Mouse (Mus musculus): Measurements from ENCODE around the gene Cbarp. TPM values are rescaled to one million over a fixed set of nuclear protein-coding genes. Genes with fewer than 3 reads are reported as not detected.
A peak's percentile ranks its signal among the peaks of the same experiment; 100 is the strongest.

The Cbarp gene
- polyA plus RNA-seq, 2 experiments: 1.1 to 1.8 TPM

DNA sequence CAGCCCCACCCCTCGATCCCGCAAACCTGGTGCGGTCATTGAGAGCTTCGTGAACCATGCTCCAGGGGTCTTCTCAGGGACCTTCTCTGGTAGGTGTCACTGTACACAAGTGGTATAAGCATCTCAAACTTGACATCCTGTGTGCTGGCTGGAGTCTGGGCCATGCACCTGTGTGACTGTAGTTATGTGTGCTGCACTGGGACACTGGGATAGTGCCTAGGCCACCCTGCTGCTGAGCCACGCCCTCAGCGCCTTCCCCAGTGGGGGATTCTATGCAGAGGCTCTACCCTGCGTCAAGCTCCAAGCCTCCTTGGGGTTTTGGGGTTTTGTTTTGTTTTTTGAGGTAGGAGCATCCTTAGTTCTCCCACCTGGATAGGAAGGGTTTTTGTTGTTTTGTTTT is 13.7 kb upstream of the Cbarp start:
- Histone ChIP-seq H3K27me3 (ENCODE audit: control insufficient read depth, insufficient read depth, low read length) (no peaks in the 10 kb centered on the region), H3K4me2 (ENCODE audit: low read depth) (no peak overlapping the region), H3K4me1 (replicated peaks; ENCODE audit: control insufficient read depth in 2 of 2, insufficient read depth in 2 of 2, low read length in 1 of 2) (peaks cover 12 to 14% of the 10 kb centered on the region in 2 experiments), H3K27ac (no peak overlapping the region), H3K36me3 (replicated peaks; ENCODE audit: control insufficient read depth, insufficient read depth, low read depth) (peaks cover 54% of the 10 kb centered on the region), H3K9ac (replicated peaks) (no peak overlapping the region), H3K9me3 (ENCODE audit: control insufficient read depth, low read length) (no peaks in the 10 kb centered on the region), H3K4me3 (ENCODE audit: insufficient read depth in 1 of 2, low read depth in 2 of 2, low read length in 2 of 2) (no peak overlapping the region)
- ATAC-seq (ENCODE audit: insufficient read depth): no peak
- no peak for DNase-seq (ENCODE audit: low read depth in 3 of 3, low spot score in 3 of 3)
- TF ChIP-seq EP300 (IDR thresholded peaks at IDR 0.05; ENCODE audit: low read depth) (no peak), CTCF (IDR thresholded peaks at IDR 0.05; ENCODE audit: low read depth) (no peak)
- 76% methylated on average over 7 of the region's 7 CpGs for WGBS (ENCODE audit: insufficient replicate concordance)

DNA sequence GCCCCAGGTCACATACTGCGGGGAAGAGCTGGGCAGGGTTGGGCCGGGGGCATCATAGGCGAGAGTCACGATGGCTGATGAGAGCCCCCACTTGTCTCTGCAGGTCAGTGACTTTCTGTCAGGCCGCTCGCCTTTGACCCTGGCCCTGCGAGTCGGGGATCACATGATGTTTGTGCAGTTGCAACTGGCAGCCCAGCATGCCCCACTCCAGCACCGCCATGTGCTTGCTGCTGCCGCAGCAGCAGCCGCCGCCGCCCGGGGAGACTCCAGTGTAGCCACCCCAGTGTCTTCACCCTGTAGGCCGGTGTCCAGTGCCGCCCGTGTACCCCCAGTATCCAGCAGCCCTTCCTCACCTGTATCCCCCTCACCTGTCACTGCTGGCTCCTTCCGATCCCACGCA is 13.1 kb upstream of the Cbarp start:
- no peaks in the 10 kb centered on the region for H3K27me3 ChIP-seq (ENCODE audit: control insufficient read depth, insufficient read depth, low read length)
- H3K4me2 ChIP-seq (ENCODE audit: low read depth): peak overlapping the region; percentile 99
- H3K9ac ChIP-seq (replicated peaks): no peak overlapping the region
- H3K27ac ChIP-seq: no peak overlapping the region
- TF ChIP-seq EP300 (IDR thresholded peaks at IDR 0.05; ENCODE audit: low read depth) (no peak), CTCF (IDR thresholded peaks at IDR 0.05; ENCODE audit: low read depth) (no peak)
- no peaks in the 10 kb centered on the region for H3K9me3 ChIP-seq (ENCODE audit: control insufficient read depth, low read length)
- peaks cover 54% of the 10 kb centered on the region for H3K36me3 ChIP-seq (replicated peaks; ENCODE audit: control insufficient read depth, insufficient read depth, low read depth)
- H3K4me1 ChIP-seq (replicated peaks; ENCODE audit: control insufficient read depth in 2 of 2, insufficient read depth in 2 of 2, low read length in 1 of 2): peaks cover 6 to 7% of the 10 kb centered on the region in 2 experiments
- 89% methylated on average over 19 of the region's 19 CpGs for WGBS (ENCODE audit: insufficient replicate concordance)
- no peak for ATAC-seq (ENCODE audit: insufficient read depth)
- no peak for DNase-seq (ENCODE audit: low read depth in 3 of 3, low spot score in 3 of 3)
- H3K4me3 ChIP-seq (ENCODE audit: insufficient read depth in 1 of 2, low read depth in 2 of 2, low read length in 2 of 2): no peak overlapping the region

DNA sequence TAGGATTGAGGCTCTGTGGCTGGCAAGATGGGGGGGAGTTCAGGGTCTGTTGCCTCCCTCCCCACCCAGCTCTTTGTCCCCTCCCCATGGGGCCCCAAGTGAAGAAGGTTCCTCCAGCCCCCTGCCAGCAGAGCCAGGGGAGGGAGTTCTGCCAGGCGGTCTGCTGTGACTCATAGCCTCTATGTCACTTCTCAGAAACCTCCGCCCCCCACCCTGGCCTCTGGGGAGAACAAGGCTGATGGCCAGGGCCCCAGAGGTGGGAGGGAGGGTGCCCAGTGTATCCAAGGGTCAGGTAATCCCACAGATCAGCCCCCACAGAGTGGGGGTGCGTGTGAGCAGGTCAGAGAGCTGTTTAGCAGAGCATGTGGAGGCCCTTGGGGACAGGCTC is 12.2 kb upstream of the Cbarp start:
- Histone ChIP-seq H3K4me1 (replicated peaks; ENCODE audit: control insufficient read depth in 2 of 2, insufficient read depth in 2 of 2, low read length in 1 of 2) (peaks cover 4 to 7% of the 10 kb centered on the region in 2 experiments), H3K9me3 (ENCODE audit: control insufficient read depth, low read length) (no peaks in the 10 kb centered on the region), H3K36me3 (replicated peaks; ENCODE audit: control insufficient read depth, insufficient read depth, low read depth) (peaks cover 54% of the 10 kb centered on the region), H3K4me3 (ENCODE audit: insufficient read depth in 1 of 2, low read depth in 2 of 2, low read length in 2 of 2) (no peak overlapping the region), H3K27me3 (ENCODE audit: control insufficient read depth, insufficient read depth, low read length) (no peaks in the 10 kb centered on the region), H3K27ac (no peak overlapping the region; the same call in 1 of the 2 replicates), H3K4me2 (ENCODE audit: low read depth) (peak overlapping the region; percentile 99), H3K9ac (replicated peaks) (no peak overlapping the region)
- ATAC-seq (ENCODE audit: insufficient read depth) (no peak), DNase-seq (ENCODE audit: low read depth in 3 of 3, low spot score in 3 of 3) (no peak)
- TF ChIP-seq CTCF (IDR thresholded peaks at IDR 0.05; ENCODE audit: low read depth) (no peak), EP300 (IDR thresholded peaks at IDR 0.05; ENCODE audit: low read depth) (no peak)
- 51% methylated on average over 3 of the region's 3 CpGs for WGBS (ENCODE audit: insufficient replicate concordance)

DNA sequence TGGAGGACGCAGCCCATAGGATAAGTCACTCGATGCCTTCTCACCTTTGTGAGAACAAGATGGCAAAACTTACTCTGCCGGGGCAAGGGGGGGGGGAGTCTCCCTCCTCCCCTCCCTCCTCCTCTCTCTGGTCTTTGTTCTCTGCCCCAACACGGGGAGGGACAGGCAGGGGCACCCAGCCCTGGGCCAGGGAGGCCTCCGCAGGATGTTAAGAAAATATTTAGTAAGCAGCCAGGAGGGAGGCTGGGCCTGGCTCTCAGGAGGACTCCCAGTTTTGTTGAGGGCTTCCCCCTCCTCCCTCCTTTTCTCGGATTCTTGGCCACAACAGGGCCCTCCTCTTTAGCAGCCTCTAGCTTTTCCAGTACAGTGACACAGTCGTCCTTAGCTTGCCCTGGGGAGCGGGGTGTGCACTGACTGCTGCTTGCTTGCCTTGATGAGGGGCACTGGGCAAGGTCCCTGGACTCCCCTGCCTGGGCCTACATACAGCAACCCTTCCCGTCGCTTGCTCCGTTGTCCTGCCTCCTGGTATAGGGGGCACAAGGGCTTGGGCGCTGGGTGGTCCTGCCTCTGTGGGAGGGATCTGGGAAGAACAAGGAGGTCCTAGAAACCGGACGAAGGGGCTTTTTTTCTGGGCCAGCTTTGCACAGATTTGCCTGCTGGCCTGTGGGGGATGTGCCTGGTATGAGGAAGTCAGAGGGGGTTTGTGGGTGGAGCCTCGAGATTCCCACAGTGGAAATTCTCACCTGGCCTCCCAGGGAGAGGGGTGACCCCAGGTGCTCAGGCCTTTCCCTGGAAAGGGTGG is 11.6 kb upstream of the Cbarp start:
- DNase-seq (ENCODE audit: low read depth in 3 of 3, low spot score in 3 of 3): no peak
- peak overlapping the region; percentile 39 for H3K9ac ChIP-seq (replicated peaks)
- no peak for ATAC-seq (ENCODE audit: insufficient read depth)
- H3K4me3 ChIP-seq (ENCODE audit: insufficient read depth in 1 of 2, low read depth in 2 of 2, low read length in 2 of 2): peak overlapping the region; percentile 72 to 90
- TF ChIP-seq EP300 (IDR thresholded peaks at IDR 0.05; ENCODE audit: low read depth) (no peak), CTCF (IDR thresholded peaks at IDR 0.05; ENCODE audit: low read depth) (no peak)
- H3K4me1 ChIP-seq (replicated peaks; ENCODE audit: control insufficient read depth in 2 of 2, insufficient read depth in 2 of 2, low read length in 1 of 2): peaks cover 9 to 10% of the 10 kb centered on the region in 2 experiments
- H3K9me3 ChIP-seq (ENCODE audit: control insufficient read depth, low read length): no peaks in the 10 kb centered on the region
- peak overlapping the region; percentile 99 for H3K4me2 ChIP-seq (ENCODE audit: low read depth)
- peaks cover 51% of the 10 kb centered on the region for H3K36me3 ChIP-seq (replicated peaks; ENCODE audit: control insufficient read depth, insufficient read depth, low read depth)
- H3K27ac ChIP-seq: peak overlapping the region; percentile 26
- no peaks in the 10 kb centered on the region for H3K27me3 ChIP-seq (ENCODE audit: control insufficient read depth, insufficient read depth, low read length)
- 35% methylated on average over 15 of the region's 15 CpGs for WGBS (ENCODE audit: insufficient replicate concordance)

DNA sequence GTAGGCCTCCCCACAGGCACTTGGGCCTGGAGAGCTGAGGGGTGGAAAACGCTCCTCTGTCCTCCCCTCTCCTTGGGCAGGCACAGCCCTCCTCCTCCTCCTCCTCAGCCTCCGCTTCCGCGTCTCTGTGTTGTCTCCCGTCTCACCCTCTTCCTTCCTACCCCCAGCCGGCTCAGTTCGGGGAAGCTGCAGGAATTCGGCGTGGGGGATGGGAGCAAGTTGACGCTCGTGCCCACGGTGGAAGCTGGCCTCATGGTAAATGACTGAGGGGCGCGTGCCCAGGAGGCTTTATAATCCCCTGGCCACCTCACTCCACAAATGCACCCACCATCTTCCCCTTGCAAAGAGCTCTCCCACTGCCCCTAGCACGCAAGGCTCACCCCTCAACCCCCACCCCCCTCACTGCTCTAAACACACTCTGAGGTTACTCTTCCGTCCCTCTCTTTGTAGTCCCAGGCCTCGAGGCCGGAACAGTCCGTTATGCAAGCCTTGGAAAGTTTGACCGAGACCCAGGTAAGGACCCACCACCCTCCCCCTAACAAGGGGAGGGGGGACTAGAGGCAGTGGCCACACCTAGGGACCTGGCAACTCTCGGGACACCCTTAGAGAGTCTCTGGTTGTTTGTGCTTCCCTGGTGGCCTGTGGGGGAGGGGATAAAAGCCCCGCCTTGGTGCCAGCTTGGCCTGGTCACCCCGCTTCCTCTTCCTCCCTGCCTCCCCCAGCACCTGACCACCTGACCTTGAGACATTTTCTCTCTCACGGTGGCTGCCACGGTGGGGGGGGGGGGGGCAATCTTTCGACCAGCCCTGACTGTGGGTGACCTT is 10.8 kb upstream of the Cbarp start:
- TF ChIP-seq CTCF (IDR thresholded peaks at IDR 0.05; ENCODE audit: low read depth) (no peak), EP300 (IDR thresholded peaks at IDR 0.05; ENCODE audit: low read depth) (no peak)
- Histone ChIP-seq H3K4me2 (ENCODE audit: low read depth) (peak overlapping the region; percentile 99), H3K36me3 (replicated peaks; ENCODE audit: control insufficient read depth, insufficient read depth, low read depth) (peaks cover 42% of the 10 kb centered on the region), H3K27me3 (ENCODE audit: control insufficient read depth, insufficient read depth, low read length) (no peaks in the 10 kb centered on the region), H3K4me1 (replicated peaks; ENCODE audit: control insufficient read depth in 2 of 2, insufficient read depth in 2 of 2, low read length in 1 of 2) (peaks cover 18 to 19% of the 10 kb centered on the region in 2 experiments), H3K27ac (peak overlapping the region; percentile 78), H3K9me3 (ENCODE audit: control insufficient read depth, low read length) (no peaks in the 10 kb centered on the region), H3K4me3 (ENCODE audit: insufficient read depth in 1 of 2, low read depth in 2 of 2, low read length in 2 of 2) (peak overlapping the region; percentile 72 to 90), H3K9ac (replicated peaks) (peak overlapping the region; percentile 84)
- no peak for DNase-seq (ENCODE audit: low read depth in 3 of 3, low spot score in 3 of 3)
- no peak for ATAC-seq (ENCODE audit: insufficient read depth)
- WGBS (ENCODE audit: insufficient replicate concordance): 5% methylated on average over 26 of the region's 26 CpGs

Measured in liver, embryonic 14.5 days (tissue).